Mouse (Mus musculus) kidney, embryonic 15.5 days (tissue): ENCODE results near the gene Phlpp1. TPM values are rescaled to one million over a fixed set of nuclear protein-coding genes. Genes with fewer than 3 reads are reported as not detected.

ENCODE experiments used
- ATAC-seq: fragments of 200-750 bp; cut with Nextera tagmentation; replicated peaks from 2 replicates; pipeline ENCODE4 v1.8.0; 2017; ENCODE audit warnings: moderate TSS enrichment; ENCODE audit not compliant: low FRiP score
- H3K27ac ChIP-seq: fragments of 300-500 bp; sonication (generic); 2 replicates; pipeline ENCODE4 v1.5.1; 2015; ENCODE audit warnings: mild to moderate bottlenecking, inconsistent platforms
- H3K27me3 ChIP-seq: fragments of 300-500 bp; sonication (generic); 2 replicates; pipeline ENCODE4 v1.6.1; 2015; ENCODE audit warnings: inconsistent platforms
- H3K36me3 ChIP-seq: fragments of 300-500 bp; sonication (generic); 2 replicates; pipeline ENCODE4 v1.6.1; 2015; ENCODE audit warnings: inconsistent platforms
- H3K4me1 ChIP-seq: fragments of 300-500 bp; sonication (generic); 2 replicates; pipeline ENCODE4 v1.6.1; 2015; ENCODE audit warnings: inconsistent platforms
- H3K4me2 ChIP-seq: fragments of 300-500 bp; sonication (generic); 2 replicates; pipeline ENCODE4 v1.6.1; 2015; ENCODE audit warnings: moderate library complexity, mild to moderate bottlenecking, inconsistent platforms
- H3K4me3 ChIP-seq: fragments of 300-500 bp; sonication (generic); replicated peaks from 2 replicates; pipeline ENCODE4 v1.5.1; 2015; ENCODE audit warnings: mild to moderate bottlenecking, inconsistent platforms
- H3K9ac ChIP-seq: fragments of 300-500 bp; sonication (generic); 2 replicates; pipeline ENCODE4 v1.6.1; 2015; ENCODE audit warnings: mild to moderate bottlenecking, inconsistent platforms
- H3K9me3 ChIP-seq: fragments of 300-500 bp; sonication (generic); replicated peaks from 2 replicates; pipeline ENCODE4 v1.6.1; 2016; ENCODE audit warnings: inconsistent platforms
- WGBS: fragments of 180-500 bp; shearing (Covaris S2); methylation state at CpG from one replicate; pipeline ENCODE4 v1.1.7; 2015; ENCODE audit warnings: mixed read lengths; 5-methylcytosine and 5-hydroxymethylcytosine counted together
- polyA plus RNA-seq: library from polyadenylated mRNA; unstranded; fragments of >200 nt; fragmentation: Nextera tagmentation; extraction: Ambion mirVana; gene quantifications from 2 replicates; pipeline ENCODE4 v1.2.1, GENCODE M21; 2015

Gene Phlpp1
- polyA plus RNA-seq, 1 experiment from 2014 or later = 3.5 TPM

DNA sequence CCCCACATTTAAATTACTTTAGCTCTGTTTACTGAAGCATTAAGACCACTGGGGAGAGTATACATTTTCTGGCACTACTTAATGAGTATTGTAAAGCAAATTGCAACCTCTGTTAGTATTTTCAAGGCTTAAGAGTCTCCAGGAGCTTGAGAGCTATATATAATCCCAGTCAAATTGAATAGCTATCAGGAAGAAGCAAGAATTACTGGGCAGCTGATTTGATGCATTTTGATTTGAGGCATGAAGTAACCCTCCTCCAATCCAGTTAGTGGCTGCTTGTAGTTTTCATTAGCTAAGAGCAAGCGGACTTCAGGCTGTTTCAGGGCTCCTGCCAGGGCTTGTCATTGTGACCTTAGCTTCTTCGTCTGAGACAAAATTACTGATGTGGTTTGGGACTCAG lies 101.4 kb downstream of the Phlpp1 start:
- H3K9me3 ChIP-seq = no peaks in the 10 kb centered on the region
- H3K4me2 ChIP-seq = no peak overlapping the region
- peaks cover 40% of the 10 kb centered on the region for H3K4me1 ChIP-seq
- 73% methylated on average over 2 of the region's 2 CpGs for WGBS
- ATAC-seq = no peak
- no peaks in the 10 kb centered on the region for H3K27me3 ChIP-seq
- H3K27ac ChIP-seq = no peak overlapping the region
- no peaks in the 10 kb centered on the region for H3K36me3 ChIP-seq
- no peak overlapping the region for H3K9ac ChIP-seq
- H3K4me3 ChIP-seq = no peak overlapping the region

DNA sequence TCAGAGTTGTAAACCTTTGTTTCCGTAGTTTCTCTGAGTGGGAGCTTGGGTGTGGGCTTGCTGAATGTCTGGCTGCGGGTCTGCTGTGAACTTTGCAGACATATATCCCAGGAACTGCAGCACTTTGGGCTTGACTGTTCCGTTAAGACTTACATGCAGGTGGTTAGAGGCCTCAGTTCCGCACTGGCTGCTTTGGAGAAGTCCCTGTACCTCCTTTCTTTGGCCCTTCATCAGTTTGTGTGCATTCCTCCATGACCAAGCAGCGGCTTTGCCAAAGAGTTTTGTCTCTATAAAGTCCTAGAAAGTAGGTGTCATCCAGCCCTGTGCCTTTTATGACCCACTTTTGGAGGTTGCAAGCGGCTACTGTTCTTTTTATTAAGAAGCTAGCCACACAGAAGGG lies 102.2 kb downstream of the Phlpp1 start:
- Histone ChIP-seq H3K4me2 (no peak overlapping the region), H3K4me3 (no peak overlapping the region), H3K9ac (no peak overlapping the region), H3K9me3 (no peaks in the 10 kb centered on the region), H3K36me3 (no peaks in the 10 kb centered on the region), H3K4me1 (peaks cover 37% of the 10 kb centered on the region), H3K27me3 (no peaks in the 10 kb centered on the region), H3K27ac (no peak overlapping the region)
- ATAC-seq = no peak
- WGBS = 64% methylated on average over 6 of the region's 6 CpGs

DNA sequence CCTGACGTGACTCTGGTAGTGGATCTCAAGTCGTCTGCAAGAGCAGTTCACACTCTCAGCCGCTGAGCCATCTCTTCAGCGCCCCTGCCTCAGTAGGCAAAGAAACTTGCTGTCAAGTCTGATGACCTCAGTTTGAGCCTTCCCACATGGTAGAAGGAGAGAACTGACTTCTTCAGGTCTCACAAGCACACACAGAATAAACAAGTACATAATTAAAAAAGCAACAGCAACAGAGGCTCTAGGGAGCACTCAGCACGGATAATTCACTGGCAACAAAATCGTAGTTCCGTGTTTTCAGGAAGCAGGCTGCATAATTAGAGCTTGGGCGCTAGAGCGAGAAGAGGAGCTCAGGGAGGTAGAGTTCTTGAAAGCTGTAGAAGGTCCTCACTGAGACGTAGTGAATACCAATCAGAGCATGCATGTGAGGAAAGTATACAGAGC lies 103.0 kb downstream of the Phlpp1 start:
- Histone ChIP-seq H3K27ac (peak overlapping the region; percentile 57; the same call in 1 of the 2 replicates), H3K9ac (0 out of 2 replicates have a peak overlapping the region, but pooled peaks have one; percentile 18)
- peak; percentile 72 for ATAC-seq

DNA sequence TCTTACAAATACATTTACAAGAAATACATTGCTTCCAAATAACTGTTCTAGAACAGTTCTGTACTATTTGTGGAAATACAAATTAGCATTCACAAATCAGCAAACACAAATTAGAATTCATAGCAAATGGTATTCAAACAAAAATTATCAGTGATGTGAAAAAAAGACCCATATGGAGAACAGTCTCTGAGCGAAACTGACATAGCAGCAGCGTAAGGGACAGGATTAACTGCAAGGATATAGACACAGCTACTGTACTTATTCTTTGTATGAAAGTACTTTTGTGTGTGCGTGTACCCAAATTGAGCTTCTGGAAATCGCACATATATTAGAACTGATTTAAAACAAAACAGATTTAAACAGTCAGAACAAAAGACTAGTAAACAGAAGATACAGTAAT lies 103.6 kb downstream of the Phlpp1 start:
- H3K27ac ChIP-seq = no peak overlapping the region
- peaks cover 41% of the 10 kb centered on the region for H3K4me1 ChIP-seq
- no peaks in the 10 kb centered on the region for H3K27me3 ChIP-seq
- H3K9me3 ChIP-seq = no peaks in the 10 kb centered on the region
- 95% methylated on average over 4 of the region's 4 CpGs for WGBS
- no peak overlapping the region for H3K4me2 ChIP-seq
- no peaks in the 10 kb centered on the region for H3K36me3 ChIP-seq
- H3K9ac ChIP-seq = no peak overlapping the region
- H3K4me3 ChIP-seq = no peak overlapping the region
- no peak for ATAC-seq

More for the DNA sequence above, 103.0 kb downstream of the Phlpp1 start:
- no peaks in the 10 kb centered on the region for H3K36me3 ChIP-seq
- H3K27me3 ChIP-seq = no peaks in the 10 kb centered on the region
- no peaks in the 10 kb centered on the region for H3K9me3 ChIP-seq
- peak overlapping the region; percentile 36 for H3K4me2 ChIP-seq
- H3K4me1 ChIP-seq = peaks cover 38% of the 10 kb centered on the region
- H3K4me3 ChIP-seq = 0 out of 2 replicates have a peak overlapping the region, but pooled peaks have one; percentile 13
- 16% methylated on average over 10 of the region's 10 CpGs for WGBS

GRCm38 (mm10) chr1:106275731-106276130 lies 104.2 kb downstream of the Phlpp1 start:
- 77% methylated on average over 7 of the region's 7 CpGs for WGBS
- ATAC-seq = no peak
- H3K36me3 ChIP-seq = no peaks in the 10 kb centered on the region
- no peak overlapping the region for H3K9ac ChIP-seq
- H3K4me2 ChIP-seq = no peak overlapping the region
- H3K27ac ChIP-seq = no peak overlapping the region
- no peaks in the 10 kb centered on the region for H3K9me3 ChIP-seq
- H3K4me3 ChIP-seq = no peak overlapping the region
- no peaks in the 10 kb centered on the region for H3K27me3 ChIP-seq
- H3K4me1 ChIP-seq = peaks cover 41% of the 10 kb centered on the region

DNA sequence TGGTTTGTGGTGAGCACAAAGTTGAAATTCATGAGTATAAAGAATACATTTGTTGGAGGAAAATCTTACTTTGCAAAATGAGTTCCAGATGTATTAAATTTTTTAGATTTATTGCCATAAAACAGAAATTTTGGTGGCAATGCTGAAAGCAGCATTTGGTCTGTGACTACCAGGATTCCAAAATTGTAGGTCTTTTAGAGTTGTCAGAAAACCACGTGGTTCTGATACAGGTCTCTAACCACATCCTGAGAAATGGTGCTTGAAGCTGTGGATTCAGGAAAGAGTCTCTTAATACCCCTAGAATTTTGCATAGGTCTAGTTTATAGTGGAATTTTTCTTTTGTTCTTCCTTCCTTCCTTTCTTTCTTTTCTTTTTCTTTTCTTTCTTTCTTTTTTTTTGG lies 105.3 kb downstream of the Phlpp1 start:
- no peak overlapping the region for H3K4me3 ChIP-seq
- H3K36me3 ChIP-seq = no peaks in the 10 kb centered on the region
- no peaks in the 10 kb centered on the region for H3K27me3 ChIP-seq
- H3K4me1 ChIP-seq = peaks cover 36% of the 10 kb centered on the region
- no peak overlapping the region for H3K27ac ChIP-seq
- no peaks in the 10 kb centered on the region for H3K9me3 ChIP-seq
- H3K4me2 ChIP-seq = no peak overlapping the region
- ATAC-seq = no peak
- 82% methylated on average over 1 of the region's 1 CpGs for WGBS
- no peak overlapping the region for H3K9ac ChIP-seq

DNA sequence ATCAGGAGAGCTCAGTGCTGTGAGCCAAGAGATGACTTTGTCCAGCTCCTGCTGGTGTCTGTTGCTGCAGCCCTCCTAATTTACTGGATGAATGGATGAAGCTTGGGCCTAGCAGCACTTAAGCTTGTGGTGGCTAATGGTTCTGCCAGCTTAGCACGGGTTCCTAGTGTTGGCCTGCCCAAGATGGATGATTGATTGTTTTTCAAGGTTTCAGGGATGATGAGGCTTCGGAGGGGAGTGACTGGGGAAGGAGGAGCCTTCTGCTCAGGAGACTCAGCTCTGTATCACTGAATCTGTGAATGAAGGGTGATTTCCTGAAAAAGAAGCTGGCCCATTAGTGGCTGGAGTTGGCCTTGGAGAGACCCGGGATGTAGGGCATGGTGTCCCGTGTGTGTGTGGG lies 105.7 kb downstream of the Phlpp1 start:
- H3K4me2 ChIP-seq = no peak overlapping the region
- H3K4me1 ChIP-seq = peaks cover 35% of the 10 kb centered on the region
- H3K4me3 ChIP-seq = no peak overlapping the region
- no peak for ATAC-seq
- 37% methylated on average over 4 of the region's 4 CpGs for WGBS
- H3K27ac ChIP-seq = no peak overlapping the region
- H3K9me3 ChIP-seq = no peaks in the 10 kb centered on the region
- no peaks in the 10 kb centered on the region for H3K27me3 ChIP-seq
- no peaks in the 10 kb centered on the region for H3K36me3 ChIP-seq
- no peak overlapping the region for H3K9ac ChIP-seq

DNA sequence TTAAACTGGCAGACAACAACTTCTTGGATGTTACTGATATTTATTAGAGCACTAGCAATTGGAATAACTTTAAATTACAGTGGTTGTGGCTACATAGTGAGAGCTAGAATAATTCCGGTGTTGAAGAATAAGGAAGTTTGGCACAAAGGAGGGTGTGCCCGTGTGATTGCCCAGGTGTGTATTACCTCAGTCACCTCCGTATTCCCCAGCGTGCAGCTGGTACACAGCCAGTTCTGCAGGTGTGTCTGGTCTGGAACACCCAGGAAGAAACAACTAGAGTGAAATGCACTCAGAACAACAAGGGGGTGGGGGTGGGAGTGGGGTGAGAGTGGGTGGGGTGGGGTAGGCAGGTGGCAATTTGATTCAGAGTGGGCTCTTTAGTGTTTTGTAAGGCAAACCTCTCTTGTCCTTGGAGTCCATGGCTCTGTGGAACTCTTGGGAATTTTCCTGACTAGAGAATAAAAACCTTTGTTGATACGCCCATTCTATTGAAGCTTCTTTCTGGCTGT lies 107.1 kb downstream of the Phlpp1 start:
- no peak overlapping the region for H3K4me2 ChIP-seq
- H3K4me3 ChIP-seq = no peak overlapping the region
- H3K27me3 ChIP-seq = no peaks in the 10 kb centered on the region
- H3K36me3 ChIP-seq = no peaks in the 10 kb centered on the region
- no peak overlapping the region for H3K9ac ChIP-seq
- H3K27ac ChIP-seq = no peak overlapping the region
- 89% methylated on average over 5 of the region's 5 CpGs for WGBS
- no peak for ATAC-seq
- no peaks in the 10 kb centered on the region for H3K9me3 ChIP-seq
- H3K4me1 ChIP-seq = peaks cover 34% of the 10 kb centered on the region

DNA sequence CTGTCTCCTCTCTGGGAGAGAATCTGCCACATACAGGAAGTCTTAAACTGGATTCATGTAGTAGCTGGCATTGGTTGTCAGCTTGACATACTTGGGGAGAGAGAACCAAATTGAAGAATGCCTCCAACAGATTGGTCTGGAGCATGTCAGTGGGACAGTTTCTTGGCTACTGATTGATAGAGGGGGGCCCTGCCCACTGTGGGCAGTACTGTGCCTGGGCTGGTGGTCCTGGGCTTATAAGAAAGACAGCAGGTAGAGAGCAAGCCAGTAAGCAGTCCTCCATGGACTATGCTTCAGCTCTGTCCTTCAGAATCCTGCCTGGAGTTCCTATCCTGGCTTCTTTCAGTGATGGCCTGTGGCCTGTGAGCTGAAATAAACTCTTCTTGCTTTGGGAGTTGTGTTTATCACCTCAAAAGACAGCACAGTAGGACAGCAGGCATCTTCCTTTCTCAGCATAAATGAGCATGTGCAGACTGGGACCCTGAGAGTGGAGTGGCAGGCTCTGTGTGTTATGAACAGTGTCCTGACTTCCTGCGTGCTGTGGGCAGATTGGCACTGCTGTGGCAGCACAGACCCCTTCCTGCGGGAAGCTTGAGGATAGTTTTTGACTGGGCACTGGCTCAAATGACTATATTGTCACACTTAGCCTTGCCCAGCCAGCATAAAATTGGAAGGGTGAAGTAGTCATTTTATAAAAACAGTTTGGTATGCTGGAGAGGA lies 108.0 kb downstream of the Phlpp1 start:
- Histone ChIP-seq H3K27me3 (no peaks in the 10 kb centered on the region), H3K27ac (no peak overlapping the region), H3K9me3 (no peaks in the 10 kb centered on the region), H3K36me3 (no peaks in the 10 kb centered on the region), H3K4me1 (peaks cover 26% of the 10 kb centered on the region), H3K4me2 (no peak overlapping the region), H3K9ac (no peak overlapping the region), H3K4me3 (no peak overlapping the region)
- 78% methylated on average over 2 of the region's 2 CpGs for WGBS
- ATAC-seq = no peak

GRCm38 (mm10) chr1:106280171-106280913 lies 108.8 kb downstream of the Phlpp1 start:
- Histone ChIP-seq H3K27me3 (no peaks in the 10 kb centered on the region), H3K9ac (no peak overlapping the region), H3K4me3 (no peak overlapping the region), H3K27ac (no peak overlapping the region), H3K4me2 (no peak overlapping the region), H3K4me1 (peaks cover 20% of the 10 kb centered on the region), H3K36me3 (no peaks in the 10 kb centered on the region), H3K9me3 (no peaks in the 10 kb centered on the region)
- WGBS = 70% methylated on average over 8 of the region's 8 CpGs
- no peak for ATAC-seq

- H3K9me3 ChIP-seq = no peaks in the 10 kb centered on the region
- no peak for ATAC-seq
- no peak overlapping the region for H3K4me2 ChIP-seq
- peaks cover 4% of the 10 kb centered on the region; the same call in 1 of the 2 replicates for H3K36me3 ChIP-seq
- H3K27me3 ChIP-seq = no peaks in the 10 kb centered on the region
- H3K9ac ChIP-seq = no peak overlapping the region
- WGBS = 95% methylated on average over 7 of the region's 7 CpGs
- H3K4me3 ChIP-seq = no peak overlapping the region
- H3K4me1 ChIP-seq = peaks cover 11% of the 10 kb centered on the region; the same call in 1 of the 2 replicates
- H3K27ac ChIP-seq = no peak overlapping the region
These were observed 115.3 kb downstream of the Phlpp1 start for GRCm38 (mm10) chr1:106286815-106287214.

GRCm38 (mm10) chr1:106289065-106289464 lies 117.5 kb downstream of the Phlpp1 start:
- Histone ChIP-seq H3K4me1 (0 out of 2 replicates have a peak, but pooled peaks cover 8% of the 10 kb centered on the region), H3K27ac (no peak overlapping the region), H3K9ac (no peak overlapping the region), H3K4me2 (no peak overlapping the region), H3K4me3 (no peak overlapping the region), H3K27me3 (no peaks in the 10 kb centered on the region), H3K9me3 (no peaks in the 10 kb centered on the region), H3K36me3 (peaks cover 4% of the 10 kb centered on the region; the same call in 1 of the 2 replicates)
- ATAC-seq = no peak
- 45% methylated on average over 5 of the region's 5 CpGs for WGBS
